Mouse (Mus musculus) neural tube, embryonic 12.5 days (tissue): ENCODE measurements around the gene Tmem191c. TPM values are rescaled to one million over a fixed set of nuclear protein-coding genes. Genes with fewer than 3 reads are reported as not detected.

Source experiments
- ATAC-seq: fragments of 200-750 bp; cut with Nextera tagmentation; 2 replicates; pipeline ENCODE4 v1.8.0; 2017; ENCODE audit warnings: low read depth, mild to moderate bottlenecking, moderate TSS enrichment, moderate library complexity; ENCODE audit not compliant: low FRiP score
- H3K27ac ChIP-seq: fragments of 300-500 bp; sonication (generic); 2 replicates; pipeline ENCODE4 v1.5.1; 2016
- H3K27me3 ChIP-seq: fragments of 300-500 bp; sonication (generic); replicated peaks from 2 replicates; pipeline ENCODE4 v1.6.1; 2016; ENCODE audit warnings: mild to moderate bottlenecking
- H3K36me3 ChIP-seq: fragments of 300-500 bp; sonication (generic); 2 replicates; pipeline ENCODE4 v1.6.1; 2016; ENCODE audit warnings: mild to moderate bottlenecking
- H3K4me1 ChIP-seq: fragments of 300-500 bp; sonication (generic); 2 replicates; pipeline ENCODE4 v1.6.1; 2016
- H3K4me2 ChIP-seq: fragments of 300-500 bp; sonication (generic); replicated peaks from 2 replicates; pipeline ENCODE4 v1.6.1; 2016; ENCODE audit warnings: mild to moderate bottlenecking
- H3K4me3 ChIP-seq: fragments of 300-500 bp; sonication (generic); 2 replicates; pipeline ENCODE4 v1.5.1; 2016
- H3K9ac ChIP-seq: fragments of 300-500 bp; sonication (generic); 2 replicates; pipeline ENCODE4 v1.6.1; 2016; ENCODE audit warnings: mild to moderate bottlenecking
- H3K9me3 ChIP-seq: fragments of 300-500 bp; sonication (generic); 2 replicates; pipeline ENCODE4 v1.6.1; 2016; ENCODE audit warnings: mild to moderate bottlenecking
- WGBS: fragments of 180-500 bp; shearing (Covaris S2); methylation state at CpG from one replicate; pipeline ENCODE4 v1.1.7; 2016; 5-methylcytosine and 5-hydroxymethylcytosine counted together
- polyA plus RNA-seq: library from polyadenylated mRNA; unstranded; fragments of >200 nt; fragmentation: Nextera tagmentation; extraction: Ambion mirVana; gene quantifications from 2 replicates; pipeline ENCODE4 v1.2.1, GENCODE M21; 2016

The Tmem191c gene
- polyA plus RNA-seq, 1 experiment from 2014 or later: 23.1 TPM

GRCm38 (mm10) chr16:17307461-17307860, 31.6 kb downstream of the Tmem191c start:
- WGBS: 95% methylated on average over 5 of the region's 5 CpGs
- Histone ChIP-seq H3K36me3 (peaks cover 86% of the 10 kb centered on the region), H3K4me3 (no peak overlapping the region), H3K9me3 (no peaks in the 10 kb centered on the region), H3K4me2 (no peak overlapping the region), H3K4me1 (no peaks in the 10 kb centered on the region), H3K9ac (no peak overlapping the region), H3K27me3 (no peaks in the 10 kb centered on the region), H3K27ac (no peak overlapping the region)
- no peak for ATAC-seq

- Histone ChIP-seq H3K9ac (no peak overlapping the region), H3K4me2 (no peak overlapping the region), H3K27ac (no peak overlapping the region), H3K4me3 (no peak overlapping the region), H3K27me3 (no peaks in the 10 kb centered on the region), H3K9me3 (no peaks in the 10 kb centered on the region), H3K36me3 (peaks cover 88% of the 10 kb centered on the region), H3K4me1 (no peaks in the 10 kb centered on the region)
- no peak for ATAC-seq
- 92% methylated on average over 10 of the region's 10 CpGs for WGBS
Measured at GRCm38 (mm10) chr16:17309036-17309435, 33.2 kb downstream of the Tmem191c start.

- Histone ChIP-seq H3K36me3 (peaks cover 91% of the 10 kb centered on the region), H3K9me3 (no peaks in the 10 kb centered on the region), H3K4me2 (no peak overlapping the region), H3K4me1 (no peaks in the 10 kb centered on the region), H3K4me3 (no peak overlapping the region), H3K27ac (no peak overlapping the region), H3K9ac (no peak overlapping the region), H3K27me3 (no peaks in the 10 kb centered on the region)
- 93% methylated on average over 5 of the region's 5 CpGs for WGBS
- no peak for ATAC-seq
Measured at GRCm38 (mm10) chr16:17312531-17312930, 36.7 kb downstream of the Tmem191c start.

GRCm38 (mm10) chr16:17316554-17316953, 40.7 kb downstream of the Tmem191c start:
- Histone ChIP-seq H3K27me3 (no peaks in the 10 kb centered on the region), H3K9ac (no peak overlapping the region), H3K27ac (no peak overlapping the region), H3K36me3 (peaks cover 71% of the 10 kb centered on the region), H3K4me2 (no peak overlapping the region), H3K4me1 (no peaks in the 10 kb centered on the region), H3K9me3 (no peaks in the 10 kb centered on the region), H3K4me3 (no peak overlapping the region)
- ATAC-seq: no peak
- 95% methylated on average over 7 of the region's 7 CpGs for WGBS

GRCm38 (mm10) chr16:17321481-17321880, 45.6 kb downstream of the Tmem191c start:
- Histone ChIP-seq H3K27me3 (no peaks in the 10 kb centered on the region), H3K4me3 (no peak overlapping the region), H3K9me3 (no peaks in the 10 kb centered on the region), H3K9ac (no peak overlapping the region), H3K36me3 (peaks cover 57% of the 10 kb centered on the region), H3K4me2 (no peak overlapping the region), H3K27ac (no peak overlapping the region), H3K4me1 (no peaks in the 10 kb centered on the region)
- WGBS: 79% methylated on average over 5 of the region's 5 CpGs
- no peak for ATAC-seq

GRCm38 (mm10) chr16:17324745-17325144, 48.9 kb downstream of the Tmem191c start:
- peaks cover 37% of the 10 kb centered on the region for H3K36me3 ChIP-seq
- no peak overlapping the region for H3K4me3 ChIP-seq
- no peaks in the 10 kb centered on the region for H3K9me3 ChIP-seq
- 95% methylated on average over 5 of the region's 5 CpGs for WGBS
- H3K27me3 ChIP-seq: no peaks in the 10 kb centered on the region
- no peak for ATAC-seq
- no peak overlapping the region for H3K27ac ChIP-seq
- H3K9ac ChIP-seq: no peak overlapping the region
- no peaks in the 10 kb centered on the region for H3K4me1 ChIP-seq
- H3K4me2 ChIP-seq: no peak overlapping the region

- 88% methylated on average over 2 of the region's 2 CpGs for WGBS
- Histone ChIP-seq H3K4me3 (no peak overlapping the region), H3K4me1 (no peaks in the 10 kb centered on the region), H3K4me2 (no peak overlapping the region), H3K9ac (no peak overlapping the region), H3K9me3 (no peaks in the 10 kb centered on the region), H3K36me3 (peaks cover 37% of the 10 kb centered on the region), H3K27me3 (no peaks in the 10 kb centered on the region), H3K27ac (no peak overlapping the region)
- no peak for ATAC-seq
Measured at GRCm38 (mm10) chr16:17326064-17326463, 50.2 kb downstream of the Tmem191c start.

- Histone ChIP-seq H3K36me3 (peaks cover 10% of the 10 kb centered on the region), H3K27me3 (no peaks in the 10 kb centered on the region), H3K4me1 (no peaks in the 10 kb centered on the region), H3K4me3 (no peak overlapping the region), H3K4me2 (no peak overlapping the region), H3K9me3 (no peaks in the 10 kb centered on the region), H3K9ac (no peak overlapping the region), H3K27ac (no peak overlapping the region)
- WGBS: 94% methylated on average over 1 of the region's 1 CpGs
- no peak for ATAC-seq
Measured at GRCm38 (mm10) chr16:17329848-17330570, 54.1 kb downstream of the Tmem191c start.

GRCm38 (mm10) chr16:17331116-17331515, 55.2 kb downstream of the Tmem191c start, which contains the start of gene Serpind1:
Gene Serpind1 (plus strand): TSS chr16:17331371.
- WGBS: 80% methylated on average over 2 of the region's 2 CpGs
- no peak for ATAC-seq
- Histone ChIP-seq H3K9me3 (no peaks in the 10 kb centered on the region), H3K4me2 (no peak within 1 kb of the TSS), H3K36me3 (peaks cover 7% of the 10 kb centered on the region), H3K4me1 (no peaks in the 10 kb centered on the region), H3K27me3 (no peaks in the 10 kb centered on the region), H3K9ac (no peak within 1 kb of the TSS), H3K27ac (no peak within 1 kb of the TSS), H3K4me3 (no peak within 1 kb of the TSS)

- Histone ChIP-seq H3K9me3 (no peaks in the 10 kb centered on the region), H3K4me1 (no peaks in the 10 kb centered on the region), H3K4me2 (no peak overlapping the region), H3K36me3 (peaks cover 11% of the 10 kb centered on the region), H3K27ac (no peak overlapping the region), H3K4me3 (no peak overlapping the region), H3K27me3 (no peaks in the 10 kb centered on the region), H3K9ac (no peak overlapping the region)
- ATAC-seq: no peak
- WGBS: 88% methylated on average over 5 of the region's 5 CpGs
Measured at GRCm38 (mm10) chr16:17331855-17332254, 56.0 kb downstream of the Tmem191c start.

Other genes with a start within 250 kb of the Tmem191c start
- 95.0 and 98.6 TPM in 2 replicates for gene Ypel1, start 206.4 kb upstream of the Tmem191c start, polyA plus RNA-seq
- 159 and 161 TPM in 2 replicates for gene Ppil2, start 164.8 kb upstream of the Tmem191c start, polyA plus RNA-seq
- gene 2610318N02Rik, start 150.9 kb upstream of the Tmem191c start, polyA plus RNA-seq: 66.0 and 66.3 TPM in 2 replicates
- gene Sdf2l1, start 143.7 kb upstream of the Tmem191c start, polyA plus RNA-seq: 61.5 and 79.9 TPM in 2 replicates
- gene Ydjc, start 131.5 kb upstream of the Tmem191c start, polyA plus RNA-seq: 21.4 and 23.0 TPM in 2 replicates
- gene Ccdc116, start 128.8 kb upstream of the Tmem191c start, polyA plus RNA-seq: 1.4 and 1.5 TPM in 2 replicates
- 342 and 364 TPM in 2 replicates for gene Ube2l3, start 73.4 kb upstream of the Tmem191c start, polyA plus RNA-seq
- gene Rimbp3, start 67.5 kb upstream of the Tmem191c start, polyA plus RNA-seq: 1.8 and 2.1 TPM in 2 replicates
- gene Hic2, start 42.5 kb upstream of the Tmem191c start, polyA plus RNA-seq: 11.7 and 12.4 TPM in 2 replicates
- gene Serpind1, start 55.3 kb downstream of the Tmem191c start, polyA plus RNA-seq: 0.35 and 0.41 TPM in 2 replicates
- 18.1 and 19.8 TPM in 2 replicates for gene Snap29, start 129.9 kb downstream of the Tmem191c start, polyA plus RNA-seq
- gene Pi4ka, start 130.2 kb downstream of the Tmem191c start, polyA plus RNA-seq: 56.2 and 61.8 TPM in 2 replicates
- 91.0 and 102 TPM in 2 replicates for gene Crkl, start 175.9 kb downstream of the Tmem191c start, polyA plus RNA-seq
- gene Aifm3, start 213.5 kb downstream of the Tmem191c start, polyA plus RNA-seq: 1.1 and 3.2 TPM in 2 replicates
- gene Lztr1, start 232.6 kb downstream of the Tmem191c start, polyA plus RNA-seq: 116 and 135 TPM in 2 replicates